Mouse (Mus musculus) hematopoietic stem cell, adult 5-6 weeks (primary cell): Measurements from ENCODE around the gene Ptprk. TPM values are rescaled to one million over a fixed set of nuclear protein-coding genes. Genes with fewer than 3 reads are reported as not detected.

ENCODE experiments used
- ATAC-seq, 2 experiments: fragments of 125-278 bp in 1 of 2; replicated peaks in 1 of 2; 2 replicates each; pipeline ENCODE4 v1.8.0; 2016 to 2017; ENCODE audit warnings: inconsistent platforms in 2 of 2, mild to moderate bottlenecking in 2 of 2, moderate number of reproducible peaks in 2 of 2, low read depth in 1 of 2, moderate TSS enrichment in 1 of 2; ENCODE audit not compliant: low FRiP score in 2 of 2, poor library complexity in 2 of 2, severe bottlenecking in 2 of 2, insufficient read depth in 1 of 2, low TSS enrichment in 1 of 2
- total RNA-seq: library from RNA; stranded (forward); fragments of 172-1452, 232-1000 nt; gene quantifications from 2 replicates; pipeline ENCODE4 v1.2.3, GENCODE M21; 2017

The Ptprk gene
- total RNA-seq, 1 experiment from 2014 or later = 1.5 TPM

DNA sequence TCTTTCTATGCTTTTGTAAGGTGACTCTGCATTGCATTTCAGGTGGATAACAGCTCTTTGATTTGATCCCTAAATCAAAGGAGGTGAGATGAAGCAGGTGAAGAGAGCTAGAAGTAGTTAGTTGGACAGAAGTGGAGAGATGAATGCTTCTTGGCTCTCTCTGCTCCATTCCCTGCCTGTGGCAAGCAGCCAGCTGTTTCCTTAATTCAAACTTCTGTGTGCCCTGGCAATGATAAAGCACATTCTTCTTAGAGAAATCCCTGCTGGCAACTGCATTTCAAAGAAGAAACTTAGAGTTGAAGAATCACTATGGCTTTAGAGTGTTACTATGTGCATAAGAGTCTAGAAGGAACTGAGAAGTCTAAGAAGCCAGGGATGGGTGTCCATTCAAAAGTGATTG, 89.6 kb downstream of the Ptprk start:
- no peak for ATAC-seq

DNA sequence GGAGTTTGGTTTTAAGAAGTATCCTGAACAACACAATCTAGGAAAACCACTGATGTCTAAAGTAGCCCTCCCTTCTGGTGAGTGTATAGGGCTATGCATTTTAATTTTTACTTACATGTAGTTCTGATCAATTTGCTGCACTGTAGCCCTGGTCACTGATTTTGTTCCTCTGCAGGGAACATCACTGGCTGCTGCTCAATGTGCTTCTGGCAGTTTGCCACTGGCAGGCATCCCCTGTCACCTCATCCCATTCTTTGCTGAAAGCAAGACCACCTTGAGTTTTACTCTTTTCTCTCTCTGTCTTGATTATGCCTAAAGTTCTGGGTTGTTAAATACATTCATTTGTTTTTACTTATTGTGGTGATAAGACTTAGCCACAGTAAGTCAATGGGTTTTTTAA, 90.1 kb downstream of the Ptprk start:
- no peak for ATAC-seq

DNA sequence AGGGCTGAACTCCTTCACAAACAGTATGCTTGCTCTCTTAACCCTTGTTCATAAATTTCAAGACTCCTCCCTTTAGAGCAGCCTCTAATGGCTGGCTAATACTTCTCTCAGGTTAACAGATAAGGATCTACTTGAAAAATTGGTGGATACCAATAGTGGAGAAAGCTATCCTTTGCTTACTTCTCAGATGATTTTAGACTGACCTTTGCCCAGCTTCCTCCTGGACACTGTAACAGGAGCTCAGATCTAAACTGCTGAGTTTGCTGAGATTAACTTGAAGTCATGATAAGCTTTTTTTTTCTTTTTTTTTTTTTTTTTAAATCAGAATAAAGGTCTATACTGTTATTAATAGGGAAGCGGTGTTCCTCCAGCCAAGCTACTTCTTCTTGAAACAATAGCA, 92.0 kb downstream of the Ptprk start:
- ATAC-seq = no peak

DNA sequence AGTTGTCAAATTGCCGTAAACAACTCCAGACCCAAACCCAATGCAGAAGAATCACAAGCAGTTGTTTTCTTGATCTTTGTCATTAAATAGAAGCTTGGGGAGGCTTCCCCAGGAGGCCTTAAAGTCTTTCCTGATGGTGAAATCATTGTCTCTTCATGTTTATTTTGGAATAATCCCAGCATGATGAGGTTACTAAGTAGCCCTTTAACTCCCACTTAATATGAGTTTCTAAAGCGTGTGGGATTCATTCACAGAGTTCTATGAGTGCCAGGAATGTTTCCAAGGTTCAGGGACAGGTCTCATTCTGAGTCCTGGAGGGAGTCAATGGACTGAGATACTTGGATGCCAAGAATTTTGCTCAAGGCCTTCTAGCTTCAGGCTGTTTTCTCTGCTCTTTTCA, 92.5 kb downstream of the Ptprk start:
- no peak for ATAC-seq

DNA sequence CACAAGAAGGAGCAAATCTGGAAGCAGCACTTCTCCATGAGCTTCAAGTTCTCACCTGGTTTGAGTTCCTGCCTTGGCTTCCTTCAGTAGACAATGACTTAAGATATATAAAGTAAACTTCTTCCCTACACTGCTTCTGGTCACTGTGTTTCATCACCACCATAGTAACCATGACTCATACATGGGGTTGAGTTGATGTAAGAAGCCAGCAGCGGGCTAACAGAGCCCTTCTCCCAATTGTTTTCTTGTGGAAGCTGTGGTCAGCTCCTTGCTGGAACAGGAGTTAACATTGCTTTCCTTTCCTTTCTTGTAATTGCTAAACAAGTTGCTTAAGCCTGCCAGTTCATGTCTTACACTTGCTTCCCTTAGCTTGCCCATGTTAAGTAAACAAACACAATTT, 96.6 kb downstream of the Ptprk start:
- ATAC-seq = no peak

DNA sequence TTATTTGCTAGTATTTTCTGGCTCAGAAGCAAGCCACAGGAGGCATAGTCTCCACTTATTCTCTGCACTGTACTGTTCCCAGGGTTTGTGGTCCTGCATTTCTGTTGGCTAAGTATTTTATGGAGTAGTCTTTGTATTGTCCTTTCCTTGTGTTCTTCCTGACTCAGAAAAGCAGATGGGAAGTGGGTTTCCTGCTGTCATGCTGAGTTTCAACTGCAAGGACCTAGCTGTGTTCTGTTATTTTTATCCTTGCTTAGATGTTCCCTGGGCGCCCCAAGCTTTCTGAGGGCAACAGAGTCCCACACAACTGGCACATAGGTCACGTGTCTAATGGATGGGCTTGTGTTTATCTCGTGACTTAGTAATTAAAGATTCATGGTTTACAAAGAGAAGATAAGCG, 104.3 kb downstream of the Ptprk start:
- ATAC-seq = no peak

- no peak for ATAC-seq
Observed at GRCm38 (mm10) chr10:28182081-28182480, 107.5 kb downstream of the Ptprk start.

DNA sequence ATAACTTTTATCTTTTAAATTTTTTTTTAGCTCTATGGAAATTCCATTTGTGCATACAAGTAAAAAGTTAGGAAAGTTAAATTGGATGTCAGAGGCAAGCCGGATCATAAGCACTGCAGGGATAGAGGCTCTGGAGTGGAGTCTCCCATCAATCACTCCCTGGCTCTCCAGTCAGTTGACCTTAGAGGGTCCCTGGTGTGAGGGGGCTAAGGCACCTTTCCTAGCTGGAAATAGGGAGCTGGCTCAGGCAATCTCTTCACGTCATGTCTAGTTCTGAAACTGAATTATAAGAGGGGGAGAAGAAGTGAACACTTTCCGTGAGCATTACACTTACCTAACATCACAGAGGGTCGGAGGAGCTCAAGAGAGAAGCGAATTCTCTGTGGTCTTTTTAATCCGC, 110.1 kb downstream of the Ptprk start:
- no peak for ATAC-seq

DNA sequence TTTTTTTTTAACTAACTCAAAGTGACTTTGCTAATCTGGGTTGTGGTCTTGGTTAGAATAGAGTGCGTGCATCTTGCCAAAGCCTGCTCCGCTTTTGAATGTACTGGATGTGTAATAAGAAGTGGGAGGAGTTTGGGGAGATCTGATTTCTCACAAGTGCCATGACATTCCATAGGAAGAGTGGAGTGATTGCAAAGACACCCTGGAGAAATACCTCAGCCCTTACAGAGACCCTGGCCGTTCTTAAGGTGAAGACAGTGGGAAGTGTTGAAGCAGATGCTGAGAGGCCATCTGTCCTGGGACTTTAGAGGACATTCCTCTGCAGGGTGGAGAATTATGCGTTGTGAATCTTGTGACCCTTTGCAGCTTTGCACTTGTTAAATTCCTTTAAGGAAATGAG, 110.7 kb downstream of the Ptprk start:
- ATAC-seq = no peak

- ATAC-seq = no peak
Observed at GRCm38 (mm10) chr10:28186018-28186800, 111.6 kb downstream of the Ptprk start.

DNA sequence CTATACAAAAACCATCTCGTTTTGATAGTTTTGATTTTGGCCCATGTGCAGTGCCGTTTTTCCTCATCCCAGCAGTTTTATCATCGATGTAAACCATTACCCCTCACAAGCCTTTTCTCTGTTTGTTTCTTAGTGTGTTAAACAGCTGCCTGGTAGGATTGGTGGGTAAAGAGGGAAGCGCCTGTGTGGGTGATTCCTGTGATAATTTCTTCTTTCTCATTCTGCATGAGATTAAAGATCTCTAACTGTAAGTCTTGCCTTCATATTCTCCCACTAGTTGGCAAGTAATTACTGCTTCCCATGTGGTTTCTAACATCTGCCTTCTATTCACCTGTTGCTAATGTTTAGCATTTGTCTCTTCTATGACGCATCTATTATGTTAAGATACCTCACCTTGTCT, 116.8 kb downstream of the Ptprk start:
- ATAC-seq = no peak

- ATAC-seq = peak; percentile 66 to 78
Observed at GRCm38 (mm10) chr10:28193630-28194029, 119.0 kb downstream of the Ptprk start.

- ATAC-seq = no peak
Observed at GRCm38 (mm10) chr10:28200609-28201008, 126.0 kb downstream of the Ptprk start.

DNA sequence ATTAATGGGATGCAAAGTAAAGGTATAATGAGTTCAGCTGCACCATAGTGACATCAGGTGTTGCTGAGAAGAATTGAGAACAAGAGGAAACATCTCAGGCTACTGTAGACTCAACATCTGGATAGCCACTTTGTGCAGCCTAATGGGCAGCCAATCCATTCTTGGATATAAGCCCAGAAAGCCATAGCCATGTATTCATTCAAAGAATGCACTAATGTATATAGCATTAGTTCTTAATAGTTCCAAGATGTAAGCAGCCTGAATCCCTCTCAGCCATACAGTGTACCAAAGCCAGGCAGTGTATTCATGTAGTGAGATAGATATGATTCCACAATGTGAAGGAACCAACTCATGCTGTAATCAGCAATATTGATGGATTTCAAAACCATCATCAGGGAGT, 134.8 kb downstream of the Ptprk start:
- no peak for ATAC-seq

DNA sequence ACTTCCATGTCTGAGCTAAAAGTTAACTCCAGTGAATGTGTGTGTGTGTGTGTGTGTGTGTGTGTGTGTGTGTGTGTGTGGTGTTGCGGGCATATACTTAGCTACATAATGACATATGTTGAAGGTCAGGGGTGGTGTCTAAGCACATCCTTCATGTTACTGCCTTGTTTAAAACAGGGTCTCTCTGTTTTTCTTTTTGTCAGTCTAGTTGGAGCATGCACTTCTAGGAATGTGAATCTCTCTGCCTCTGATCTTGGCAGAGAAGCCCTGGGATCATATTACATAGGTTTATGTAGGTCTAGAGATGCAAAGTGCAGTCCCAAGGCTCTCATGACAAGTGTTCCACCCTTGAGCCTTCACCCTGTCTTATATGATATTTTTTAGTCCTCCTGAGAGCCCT, 137.5 kb downstream of the Ptprk start:
- ATAC-seq = no peak

DNA sequence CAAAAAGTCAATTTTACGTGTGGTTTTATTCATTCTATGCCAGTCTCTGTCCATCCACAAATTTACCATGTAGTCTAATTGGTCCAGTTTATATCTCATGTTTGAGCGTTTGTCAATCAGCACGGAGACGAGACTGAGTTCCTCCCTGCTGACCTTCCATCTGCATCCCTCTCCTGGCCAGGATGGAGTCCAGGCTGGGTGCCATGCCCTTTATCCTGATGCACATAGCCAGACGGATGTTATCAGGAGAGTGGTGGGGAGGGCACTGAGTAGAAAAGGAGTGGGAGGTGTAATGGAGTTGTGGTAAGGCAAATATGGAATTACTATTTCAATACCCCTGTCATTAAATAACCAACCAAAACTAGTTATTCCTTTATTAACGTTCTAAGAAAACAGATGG, 140.5 kb downstream of the Ptprk start:
- no peak for ATAC-seq

- ATAC-seq = no peak
Observed at GRCm38 (mm10) chr10:28223602-28224001, 149.0 kb downstream of the Ptprk start.

DNA sequence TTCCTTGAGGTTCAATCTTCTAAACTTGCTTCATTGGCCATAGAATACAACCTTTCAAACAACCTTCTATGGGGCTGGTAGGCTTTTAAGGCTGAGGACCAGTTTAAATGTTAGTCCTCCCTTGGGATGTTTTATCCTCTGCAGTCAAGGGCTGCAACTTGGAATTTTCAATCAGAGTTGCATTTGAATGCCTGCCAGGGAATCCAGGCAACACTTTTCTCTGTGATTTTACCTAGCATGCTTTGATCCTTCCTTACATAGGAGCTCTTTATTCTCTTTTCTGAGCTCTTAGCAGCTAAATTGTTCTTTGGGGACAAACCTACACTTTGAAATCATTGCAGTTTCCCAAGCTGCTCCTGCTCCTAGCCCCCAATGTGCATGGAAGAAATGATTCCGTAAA, 149.8 kb downstream of the Ptprk start:
- no peak for ATAC-seq

DNA sequence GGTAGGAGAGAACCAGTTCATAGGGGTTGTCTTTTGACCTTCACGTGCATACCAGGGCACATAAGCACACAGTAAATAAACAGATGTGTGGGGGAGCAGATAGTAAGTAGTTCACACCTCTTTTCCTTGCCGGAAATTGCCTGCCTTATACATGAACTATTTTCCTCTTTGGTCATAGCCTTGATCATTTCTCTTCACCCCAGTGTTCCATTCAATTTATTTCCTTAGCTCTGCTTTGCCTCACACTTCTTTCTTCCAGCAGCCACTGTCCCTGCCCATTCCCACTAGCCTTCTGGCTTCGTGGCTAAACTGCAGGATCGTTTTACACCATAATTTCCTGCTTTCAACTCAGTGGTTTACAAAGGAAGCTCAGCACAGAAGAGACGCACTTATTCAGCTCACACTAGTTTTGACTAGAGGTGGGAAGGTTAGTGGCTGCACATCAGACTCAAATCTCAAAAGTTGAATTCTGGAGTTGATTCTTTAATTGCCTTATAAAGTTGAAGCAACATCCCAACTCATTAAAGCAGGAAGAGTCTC, 151.0 kb downstream of the Ptprk start:
- ATAC-seq = peak in 1 of 2 experiments; percentile 67; a peak in 1 of 4 replicates
